Mouse (Mus musculus) CH12.LX (cell line): ENCODE data around the gene Ston2. TPM values are rescaled to one million over a fixed set of nuclear protein-coding genes. Genes with fewer than 3 reads are reported as not detected.

ENCODE experiments used
- DNase-seq: peaks from one replicate; pipeline ENCODE4 v3.0.0-alpha.2; 2013; ENCODE audit errors: extremely low read depth
- H3K27ac ChIP-seq: 2 replicates; pipeline ENCODE4 v1.5.1; 2012; ENCODE audit warnings: low read depth, mild to moderate bottlenecking, control low read depth, moderate library complexity; ENCODE audit not compliant: insufficient read depth
- H3K27me3 ChIP-seq: replicated peaks from 2 replicates; pipeline ENCODE3; 2012; ENCODE audit warnings: inconsistent platforms
- H3K36me3 ChIP-seq, 2 experiments: replicated peaks in 1 of 2; 2 replicates each; pipeline versions ENCODE3 to v1.6.1; 2012; ENCODE audit warnings: inconsistent platforms in 1 of 2, low read length in 1 of 2, mild to moderate bottlenecking in 1 of 2, mixed read lengths in 1 of 2, moderate library complexity in 1 of 2; ENCODE audit not compliant: control insufficient read depth in 1 of 2, insufficient read depth in 1 of 2
- H3K4me1 ChIP-seq, 2 experiments: 2 replicates each; pipeline ENCODE4 v1.6.1; 2012; ENCODE audit warnings: inconsistent platforms in 1 of 2, moderate library complexity in 1 of 2; ENCODE audit not compliant: insufficient read depth in 2 of 2, control insufficient read depth in 1 of 2
- H3K4me2 ChIP-seq: 2 replicates; pipeline ENCODE4 v1.6.1; 2012; ENCODE audit warnings: low read depth, mild to moderate bottlenecking, control low read depth; ENCODE audit not compliant: poor library complexity, insufficient read depth, severe bottlenecking
- H3K4me3 ChIP-seq, 3 experiments: fragments of 150-350 bp in 1 of 3; sonication (generic) in 1 of 3; replicated peaks in 1 of 3; 2 replicates each; pipeline versions ENCODE3 to v1.5.1; 2011 to 2012; ENCODE audit warnings: low read depth in 2 of 3, low read length in 2 of 3, mild to moderate bottlenecking in 2 of 3, moderate library complexity in 2 of 3, control low read depth in 1 of 3, improper control_type of control experiment in 1 of 3, inconsistent platforms in 1 of 3, mixed read lengths in 1 of 3; ENCODE audit not compliant: poor library complexity in 1 of 3
- H3K79me2 ChIP-seq: replicated peaks from 2 replicates; pipeline ENCODE4 v1.6.1; 2012; ENCODE audit warnings: mild to moderate bottlenecking, moderate library complexity; ENCODE audit not compliant: control insufficient read depth, poor library complexity, insufficient read depth, severe bottlenecking; ENCODE audit errors: extremely low read depth
- H3K9ac ChIP-seq: 2 replicates; pipeline ENCODE4 v1.6.1; 2012; ENCODE audit warnings: low read depth, mild to moderate bottlenecking, control low read depth, moderate library complexity; ENCODE audit not compliant: insufficient read depth
- H3K9me3 ChIP-seq: replicated peaks from 2 replicates; pipeline ENCODE3; 2012; ENCODE audit warnings: low read length, inconsistent platforms, mixed read lengths
- BHLHE40 ChIP-seq: IDR thresholded peaks from 2 replicates; pipeline ENCODE4 v1.6.1; 2011; ENCODE audit warnings: mild to moderate bottlenecking, low read depth, low read length, improper control_type of control experiment
- CHD1 ChIP-seq: IDR thresholded peaks from 2 replicates; pipeline ENCODE4 v1.6.1; 2012; ENCODE audit warnings: low read depth, low read length, improper control_type of control experiment, inconsistent platforms
- CHD2 ChIP-seq: IDR thresholded peaks from 2 replicates; pipeline ENCODE4 v1.6.1; 2011; ENCODE audit warnings: low read length, improper control_type of control experiment
- CTCF ChIP-seq, 2 experiments: IDR thresholded peaks in 1 of 2; conservative IDR thresholded peaks in 1 of 2; 2 replicates each; pipeline ENCODE4 v1.5.1; 2011 to 2012; ENCODE audit warnings: low read depth in 2 of 2, low read length in 2 of 2, improper control_type of control experiment in 1 of 2, inconsistent platforms in 1 of 2, mild to moderate bottlenecking in 1 of 2, moderate library complexity in 1 of 2
- E2F4 ChIP-seq: IDR thresholded peaks from 2 replicates; pipeline ENCODE4 v1.6.1; 2011; ENCODE audit warnings: low read depth, low read length, improper control_type of control experiment; ENCODE audit not compliant: insufficient replicate concordance
- ELF1 ChIP-seq: IDR thresholded peaks from 2 replicates; pipeline ENCODE4 v1.6.1; 2014; ENCODE audit warnings: low read depth, mild to moderate bottlenecking, inconsistent platforms, low read length, improper control_type of control experiment
- ETS1 ChIP-seq: conservative IDR thresholded peaks from 2 replicates; pipeline ENCODE4 v1.6.1; 2012; ENCODE audit warnings: low read depth, mild to moderate bottlenecking, inconsistent platforms, low read length, improper control_type of control experiment, moderate library complexity
- GABPA ChIP-seq: IDR thresholded peaks from 2 replicates; pipeline ENCODE4 v1.6.1; 2012; ENCODE audit warnings: low read depth, low read length, improper control_type of control experiment, inconsistent platforms; ENCODE audit not compliant: insufficient replicate concordance
- IRF4 ChIP-seq: IDR thresholded peaks from 2 replicates; pipeline ENCODE4 v1.6.1; 2014; ENCODE audit warnings: low read depth, mild to moderate bottlenecking, inconsistent platforms, low read length, improper control_type of control experiment
- JUND ChIP-seq: conservative IDR thresholded peaks from 2 replicates; pipeline ENCODE4 v1.6.1; 2011; ENCODE audit warnings: low read depth, low read length, improper control_type of control experiment
- KAT2A ChIP-seq: IDR thresholded peaks from 2 replicates; pipeline ENCODE4 v1.6.1; 2012; ENCODE audit warnings: low read length, improper control_type of control experiment, inconsistent platforms; ENCODE audit not compliant: insufficient replicate concordance
- MAX ChIP-seq: IDR thresholded peaks from 2 replicates; pipeline ENCODE4 v1.6.1; 2011; ENCODE audit warnings: low read length, improper control_type of control experiment
- MAZ ChIP-seq: IDR thresholded peaks from 2 replicates; pipeline ENCODE4 v1.6.1; 2012; ENCODE audit warnings: low read depth, mild to moderate bottlenecking, inconsistent platforms, low read length, improper control_type of control experiment, moderate library complexity
- MYC ChIP-seq: IDR thresholded peaks from 2 replicates; pipeline ENCODE4 v1.6.1; 2011; ENCODE audit warnings: low read depth, mild to moderate bottlenecking, improper control_type of control experiment, low read length
- PAX5 ChIP-seq: IDR thresholded peaks from 2 replicates; pipeline ENCODE4 v1.6.1; 2012; ENCODE audit warnings: low read length, inconsistent platforms, mixed read lengths
- RAD21 ChIP-seq: IDR thresholded peaks from 2 replicates; pipeline ENCODE4 v1.6.1; 2011; ENCODE audit warnings: low read depth, mild to moderate bottlenecking, low read length, improper control_type of control experiment, moderate library complexity
- SMC3 ChIP-seq: IDR thresholded peaks from 2 replicates; pipeline ENCODE4 v1.6.1; 2011; ENCODE audit warnings: low read depth, low read length, improper control_type of control experiment
- UBTF ChIP-seq: IDR thresholded peaks from 2 replicates; pipeline ENCODE4 v1.6.1; 2012; ENCODE audit warnings: low read depth, mild to moderate bottlenecking, inconsistent platforms, low read length, improper control_type of control experiment, moderate library complexity
- USF2 ChIP-seq: conservative IDR thresholded peaks from 2 replicates; pipeline ENCODE4 v1.6.1; 2011; ENCODE audit warnings: low read depth, low read length, improper control_type of control experiment
- ZC3H11A ChIP-seq: IDR thresholded peaks from 2 replicates; pipeline ENCODE4 v1.6.1; 2012; ENCODE audit warnings: low read depth, mild to moderate bottlenecking, inconsistent platforms, low read length, improper control_type of control experiment
- dilution Hi-C: fragments of 300-500 bp; cut with MboI; formaldehyde crosslinking; loops from 2 replicates; pipeline ENCODE4 v1.14.3; 2020; ENCODE audit warnings: low sequenced_read_pairs; ENCODE audit not compliant: extremely low pct_unique_long_range_greater_than_20kb, extremely low pct_ligation_motif_present
- in situ Hi-C: fragments of 300-500 bp; cut with MboI; formaldehyde crosslinking; loops from 3 replicates; pipeline ENCODE4 v1.14.3; 2019; ENCODE audit warnings: low sequenced_read_pairs, low pct_ligation_motif_present, low pct_unique_long_range_greater_than_20kb, mixed read lengths
- polyA plus RNA-seq: library from polyadenylated mRNA; unstranded; fragments of >175 nt; gene quantifications from 2 replicates; pipeline ENCODE4 v1.2.1, GENCODE M21; 2012; ENCODE audit warnings: low read depth; ENCODE audit not compliant: insufficient read length
- total RNA-seq, 2 experiments: library from RNA; depleted of rRNA; stranded (reverse); fragments of 300-350 nt in 1 of 2; fragments of >200 nt in 1 of 2; gene quantifications; 2 replicates each; pipeline ENCODE4 v1.2.3; 2012 to 2014

Ston2 gene
- total and polyA plus RNA-seq, 3 experiments = 0.21 to 0.34 TPM; not detected in 1

DNA sequence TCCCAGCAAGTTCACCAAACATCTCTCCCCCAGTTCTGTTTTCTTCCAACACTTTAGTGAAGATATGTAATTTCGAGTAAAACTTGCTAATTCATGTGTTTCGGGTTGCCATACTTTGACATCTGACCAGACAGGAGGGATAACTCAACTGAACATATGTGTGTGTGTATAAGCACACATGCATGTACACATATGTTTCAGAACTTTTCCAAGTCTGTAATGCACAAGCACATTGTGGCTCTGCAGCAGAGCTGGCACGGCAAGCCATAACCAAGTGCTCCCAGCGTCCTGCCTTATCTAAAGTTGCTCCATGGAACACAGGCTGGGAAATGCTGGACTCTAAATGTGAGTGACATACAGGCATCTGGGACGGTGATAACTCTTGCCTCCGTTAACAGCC is 78.6 kb downstream of the Ston2 start:
- H3K79me2 ChIP-seq = no peaks in the 10 kb centered on the region
- no peaks in the 10 kb centered on the region for H3K27me3 ChIP-seq
- H3K9ac ChIP-seq = no peak overlapping the region
- no peak for DNase-seq
- in situ Hi-C loops (no loop called here), dilution Hi-C loops (no loop called here)
- H3K9me3 ChIP-seq = no peaks in the 10 kb centered on the region
- H3K4me2 ChIP-seq = no peak overlapping the region
- no peak overlapping the region for H3K27ac ChIP-seq
- TF ChIP-seq ZC3H11A (no peak), MAX (no peak), UBTF (no peak), JUND (no peak), E2F4 (no peak), CTCF (conservative IDR thresholded peaks at IDR 0.05 in 1 of 2, IDR thresholded peaks at IDR 0.05 in 1 of 2; ENCODE audit: low read depth in 2 of 2, low read length in 2 of 2) (no peak), MYC (no peak), USF2 (no peak), BHLHE40 (no peak), IRF4 (no peak), RAD21 (no peak), PAX5 (no peak), CHD1 (no peak), SMC3 (no peak), KAT2A (no peak), CHD2 (no peak), MAZ (no peak), ETS1 (no peak), ELF1 (no peak)
- H3K4me3 ChIP-seq = no peak overlapping the region
- H3K4me1 ChIP-seq = peaks cover 2 to 18% of the 10 kb centered on the region in 2 experiments; a peak in 2 of 4 replicates
- no peaks in the 10 kb centered on the region for H3K36me3 ChIP-seq

- Histone ChIP-seq H3K79me2 (no peaks in the 10 kb centered on the region), H3K4me1 (peaks cover 2 to 18% of the 10 kb centered on the region in 2 experiments; a peak in 2 of 4 replicates), H3K36me3 (no peaks in the 10 kb centered on the region), H3K27ac (no peak overlapping the region), H3K9ac (no peak overlapping the region), H3K4me2 (no peak overlapping the region), H3K4me3 (no peak overlapping the region), H3K27me3 (no peaks in the 10 kb centered on the region), H3K9me3 (no peaks in the 10 kb centered on the region)
- no peak for DNase-seq
- dilution Hi-C loops = no loop called here
- in situ Hi-C loops = no loop called here
- TF ChIP-seq GABPA (no peak), CTCF (conservative IDR thresholded peaks at IDR 0.05 in 1 of 2, IDR thresholded peaks at IDR 0.05 in 1 of 2; ENCODE audit: low read depth in 2 of 2, low read length in 2 of 2) (no peak), SMC3 (no peak)
Observed at GRCm38 (mm10) chr12:91709232-91709631, 79.0 kb downstream of the Ston2 start.
